Mouse (Mus musculus) liver, postnatal 0 days (tissue): ENCODE results near the gene Adgrf3. TPM values are rescaled to one million over a fixed set of nuclear protein-coding genes. Genes with fewer than 3 reads are reported as not detected.

Experiments
- ATAC-seq: fragments of 200-750 bp; cut with Nextera tagmentation; 2 replicates; pipeline ENCODE4 v1.8.0; 2017; ENCODE audit warnings: mild to moderate bottlenecking, moderate library complexity
- DNase-seq: peaks from one replicate; pipeline ENCODE4 v3.0.0-alpha.2; 2016
- H3K27ac ChIP-seq: fragments of 300-500 bp; sonication (generic); 2 replicates; pipeline ENCODE4 v1.5.1; 2014; ENCODE audit warnings: antibody characterized with exemption, moderate library complexity, mild to moderate bottlenecking, low read depth
- H3K27me3 ChIP-seq: fragments of 300-500 bp; sonication (generic); 2 replicates; pipeline ENCODE4 v1.6.1; 2014; ENCODE audit warnings: low read length, control low read depth, mixed read lengths; ENCODE audit not compliant: insufficient read depth
- H3K36me3 ChIP-seq: fragments of 300-500 bp; sonication (generic); replicated peaks from 2 replicates; pipeline ENCODE4 v1.6.1; 2014; ENCODE audit warnings: mild to moderate bottlenecking, control low read depth, low read length, moderate library complexity, mixed read lengths; ENCODE audit not compliant: insufficient read depth
- H3K4me1 ChIP-seq: fragments of 300-500 bp; sonication (generic); 2 replicates; pipeline ENCODE4 v1.6.1; 2014; ENCODE audit warnings: antibody characterized with exemption, mild to moderate bottlenecking, control low read depth; ENCODE audit not compliant: insufficient read depth
- H3K4me2 ChIP-seq: fragments of 300-500 bp; sonication (generic); 2 replicates; pipeline ENCODE4 v1.6.1; 2014; ENCODE audit warnings: low read depth, mild to moderate bottlenecking, low read length, moderate library complexity, mixed read lengths
- H3K4me3 ChIP-seq: fragments of 300-500 bp; sonication (generic); 2 replicates; pipeline ENCODE4 v1.5.1; 2014; ENCODE audit warnings: low read depth, low read length
- H3K9ac ChIP-seq: fragments of 300-500 bp; sonication (generic); replicated peaks from 2 replicates; pipeline ENCODE4 v1.6.1; 2014; ENCODE audit warnings: mild to moderate bottlenecking, moderate library complexity
- H3K9me3 ChIP-seq: fragments of 300-500 bp; sonication (generic); 2 replicates; pipeline ENCODE4 v1.6.1; 2016; ENCODE audit warnings: mild to moderate bottlenecking, control low read depth, low read length, mixed read lengths
- CTCF ChIP-seq: sonication (generic); IDR thresholded peaks from 2 replicates; pipeline ENCODE4 v1.5.1; 2016; ENCODE audit warnings: antibody characterized with exemption, low read depth
- EP300 ChIP-seq: IDR thresholded peaks from 2 replicates; pipeline ENCODE4 v1.6.1; 2016; ENCODE audit warnings: antibody characterized with exemption, low read depth, mild to moderate bottlenecking
- WGBS: fragments of 180-500 bp; shearing (Covaris S2); extraction: QIAGEN DNeasy Blood & Tissue Kit; methylation state at CpG from one replicate; pipeline ENCODE4 v1.1.7; 2014; ENCODE audit not compliant: insufficient replicate concordance; 5-methylcytosine and 5-hydroxymethylcytosine counted together
- polyA plus RNA-seq: library from polyadenylated mRNA; unstranded; fragments of >200 nt; fragmentation: Nextera tagmentation; extraction: Ambion mirVana; gene quantifications from 2 replicates; pipeline ENCODE4 v1.2.1, GENCODE M21; 2015

The Adgrf3 gene
- polyA plus RNA-seq, 1 experiment from 2014 or later: not detected

GRCm38 (mm10) chr5:30238533-30238932 is 33.0 kb upstream of the Adgrf3 start:
- Histone ChIP-seq H3K4me1 (peaks cover 24% of the 10 kb centered on the region), H3K27me3 (no peaks in the 10 kb centered on the region), H3K27ac (no peak overlapping the region), H3K9ac (no peak overlapping the region), H3K36me3 (no peaks in the 10 kb centered on the region), H3K4me2 (no peak overlapping the region), H3K4me3 (no peak overlapping the region), H3K9me3 (no peaks in the 10 kb centered on the region)
- WGBS: 87% methylated on average over 5 of the region's 5 CpGs
- DNase-seq: no peak
- TF ChIP-seq EP300: no peak
- no peak for TF ChIP-seq CTCF
- ATAC-seq: no peak

GRCm38 (mm10) chr5:30235641-30236126 is 30.2 kb upstream of the Adgrf3 start:
- no peak for DNase-seq
- ATAC-seq: no peak
- Histone ChIP-seq H3K27ac (0 out of 2 replicates have a peak overlapping the region, but pooled peaks have one; percentile 5), H3K36me3 (no peaks in the 10 kb centered on the region), H3K9ac (no peak overlapping the region), H3K27me3 (no peaks in the 10 kb centered on the region), H3K4me3 (no peak overlapping the region), H3K4me1 (peaks cover 35% of the 10 kb centered on the region), H3K4me2 (no peak overlapping the region), H3K9me3 (no peaks in the 10 kb centered on the region)
- TF ChIP-seq CTCF (no peak), EP300 (no peak)
- WGBS: 70% methylated on average over 2 of the region's 2 CpGs

- ATAC-seq (no peak), DNase-seq (no peak)
- H3K9me3 ChIP-seq: no peaks in the 10 kb centered on the region
- peak overlapping the region; percentile 91 for H3K27ac ChIP-seq
- TF ChIP-seq CTCF (no peak), EP300 (0 out of 2 replicates have a peak, but pooled peaks have one; percentile 31)
- H3K9ac ChIP-seq: peak overlapping the region; percentile 81
- peak overlapping the region; percentile 82 for H3K4me3 ChIP-seq
- no peaks in the 10 kb centered on the region for H3K27me3 ChIP-seq
- peaks cover 35% of the 10 kb centered on the region for H3K4me1 ChIP-seq
- no peaks in the 10 kb centered on the region for H3K36me3 ChIP-seq
- 10% methylated on average over 8 of the region's 8 CpGs for WGBS
- H3K4me2 ChIP-seq: peak overlapping the region; percentile 91
Observed at GRCm38 (mm10) chr5:30233979-30234378, 28.5 kb upstream of the Adgrf3 start.

GRCm38 (mm10) chr5:30233042-30233441 is 27.5 kb upstream of the Adgrf3 start:
- TF ChIP-seq EP300 (no peak), CTCF (no peak)
- peak overlapping the region; percentile 82 for H3K4me3 ChIP-seq
- H3K9me3 ChIP-seq: no peaks in the 10 kb centered on the region
- no peak for DNase-seq
- 2% methylated on average over 15 of the region's 15 CpGs for WGBS
- no peaks in the 10 kb centered on the region for H3K27me3 ChIP-seq
- peak overlapping the region; percentile 91 for H3K27ac ChIP-seq
- ATAC-seq: no peak
- H3K36me3 ChIP-seq: no peaks in the 10 kb centered on the region
- H3K4me1 ChIP-seq: peaks cover 35% of the 10 kb centered on the region
- peak overlapping the region; percentile 81 for H3K9ac ChIP-seq
- peak overlapping the region; percentile 91 for H3K4me2 ChIP-seq

GRCm38 (mm10) chr5:30232271-30232971 is 26.9 kb upstream of the Adgrf3 start, which contains the start of gene Selenoi:
Selenoi (plus strand) TSS chr5:30232581.
- no peaks in the 10 kb centered on the region for H3K27me3 ChIP-seq
- 2% methylated on average over 71 of the region's 71 CpGs for WGBS
- peak within 1 kb of the TSS; percentile 91 for H3K27ac ChIP-seq
- TF ChIP-seq CTCF (no peak), EP300 (no peak)
- ATAC-seq (peak; percentile 99), DNase-seq (peak; percentile 99)
- H3K36me3 ChIP-seq: no peaks in the 10 kb centered on the region
- H3K4me2 ChIP-seq: peak within 1 kb of the TSS; percentile 91
- peak within 1 kb of the TSS; percentile 81 for H3K9ac ChIP-seq
- H3K9me3 ChIP-seq: no peaks in the 10 kb centered on the region
- peak within 1 kb of the TSS; percentile 82 for H3K4me3 ChIP-seq
- H3K4me1 ChIP-seq: peaks cover 35% of the 10 kb centered on the region

GRCm38 (mm10) chr5:30231891-30232270 is 26.4 kb upstream of the Adgrf3 start:
- DNase-seq (no peak), ATAC-seq (peak; percentile 53)
- Histone ChIP-seq H3K9me3 (no peaks in the 10 kb centered on the region), H3K4me3 (peak overlapping the region; percentile 82), H3K27ac (peak overlapping the region; percentile 83), H3K36me3 (no peaks in the 10 kb centered on the region), H3K9ac (peak overlapping the region; percentile 64), H3K4me1 (peaks cover 35% of the 10 kb centered on the region), H3K27me3 (no peaks in the 10 kb centered on the region), H3K4me2 (peak overlapping the region; percentile 91)
- TF ChIP-seq EP300 (no peak), CTCF (no peak)
- WGBS: 31% methylated on average over 16 of the region's 16 CpGs
